Mouse (Mus musculus) spleen, postnatal 14 days (tissue): ENCODE results near the gene S100a13.

Source experiments
- DNase-seq, 2 experiments: peaks; one replicate each; pipeline ENCODE4 v3.0.0; 2021 to 2022; ENCODE audit warnings: low spot score in 2 of 2

S100a13 gene

GRCm38 (mm10) chr3:90513796-90514590 lies at the start of gene S100a13, which contains the start of gene S100a1:
Gene S100a13 (plus strand): TSS chr3:90514435.
Gene S100a1 (minus strand): TSS chr3:90514392.
- DNase-seq, result no peak

GRCm38 (mm10) chr3:90464552-90465080 lies 49.6 kb upstream of the S100a13 start:
- DNase-seq, result no peak

GRCm38 (mm10) chr3:90465081-90465685 lies 49.1 kb upstream of the S100a13 start:
- DNase-seq, result no peak

GRCm38 (mm10) chr3:90465686-90466310 lies 48.4 kb upstream of the S100a13 start, which contains the start of gene Npr1:
Gene Npr1 (minus strand): TSS chr3:90465866.
- DNase-seq, result no peak

- DNase-seq, result no peak
Measured at GRCm38 (mm10) chr3:90466311-90466766, 47.9 kb upstream of the S100a13 start.

- DNase-seq, result no peak
Measured at GRCm38 (mm10) chr3:90467618-90468300, 46.5 kb upstream of the S100a13 start.

- peak in 1 of 2 experiments; percentile 61 for DNase-seq
Measured at GRCm38 (mm10) chr3:90472213-90472612, 42.0 kb upstream of the S100a13 start.

GRCm38 (mm10) chr3:90475151-90475830 lies 38.9 kb upstream of the S100a13 start:
- DNase-seq, result no peak

- peak; percentile 86 to 91 for DNase-seq
Measured at GRCm38 (mm10) chr3:90475831-90476611, 38.2 kb upstream of the S100a13 start, which contains the start of gene Ilf2. Gene Ilf2 (plus strand): TSS chr3:90476126.

- DNase-seq, result no peak
Measured at GRCm38 (mm10) chr3:90486998-90487397, 27.2 kb upstream of the S100a13 start.

- no peak for DNase-seq
Measured at GRCm38 (mm10) chr3:90488576-90488975, 25.7 kb upstream of the S100a13 start.

GRCm38 (mm10) chr3:90490696-90491256 lies 23.5 kb upstream of the S100a13 start, which contains the start of gene Snapin:
Gene Snapin (minus strand): TSS chr3:90491033.
- peak; percentile 90 to 95 for DNase-seq

- peak in 1 of 2 experiments; percentile 40 for DNase-seq
Measured at GRCm38 (mm10) chr3:90491350-90491749, 22.9 kb upstream of the S100a13 start.

- no peak for DNase-seq
Measured at GRCm38 (mm10) chr3:90493831-90494540, 20.2 kb upstream of the S100a13 start.

GRCm38 (mm10) chr3:90495850-90496525 lies 18.2 kb upstream of the S100a13 start:
- no peak for DNase-seq

GRCm38 (mm10) chr3:90497597-90497996 lies 16.6 kb upstream of the S100a13 start:
- no peak for DNase-seq

GRCm38 (mm10) chr3:90503444-90503843 lies 10.8 kb upstream of the S100a13 start:
- DNase-seq, result no peak

- DNase-seq, result no peak
Measured at GRCm38 (mm10) chr3:90505216-90505615, 9.0 kb upstream of the S100a13 start.
